Mouse (Mus musculus): ENCODE data around the gene Fam161a.

DNA sequence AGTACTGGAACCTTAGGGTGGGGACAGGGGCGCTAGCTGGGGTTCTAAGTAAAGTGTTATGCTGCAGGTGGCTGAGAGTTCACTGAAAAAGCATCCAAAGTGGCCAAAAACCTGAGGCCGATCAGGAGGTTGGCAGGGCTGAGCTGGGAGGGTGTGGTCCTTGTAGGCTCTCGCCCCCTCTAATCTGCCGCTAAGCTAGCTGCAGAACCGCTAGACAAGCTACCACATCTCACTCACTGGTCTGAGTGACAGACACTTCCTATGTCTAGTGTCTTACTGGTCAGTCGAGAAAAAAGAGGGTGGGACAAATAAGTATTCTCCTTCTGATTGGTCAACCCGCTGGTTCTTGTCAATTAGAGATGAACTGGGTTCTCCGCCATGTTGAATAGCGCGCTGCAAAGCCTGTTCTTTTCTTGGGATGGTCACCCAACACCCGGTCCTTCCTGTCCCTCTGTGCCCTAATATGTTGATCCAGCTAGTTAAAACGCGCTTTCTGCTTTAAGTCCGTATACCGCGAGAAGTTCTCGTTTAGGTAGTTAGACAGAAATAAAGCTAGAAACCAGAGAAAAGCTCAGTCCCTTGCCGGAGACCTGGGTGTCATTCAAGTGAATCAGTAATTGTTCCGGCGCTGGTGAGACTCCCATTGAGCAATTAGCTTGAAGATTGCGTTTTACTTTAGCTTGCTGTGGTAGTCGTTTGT, at the start of gene Fam161a:
- no peak for TF ChIP-seq CTCF (IDR thresholded peaks at IDR 0.05; ENCODE audit: control insufficient read depth, insufficient read depth, low read length)
- TF ChIP-seq POLR2A (IDR thresholded peaks at IDR 0.05; ENCODE audit: borderline replicate concordance, control insufficient read depth, low read depth, low read length): no peak

All from bone marrow, adult 2 months (tissue).